24 mouse cellular contexts compared by ENCODE assay signal in the genomic region with DNA sequence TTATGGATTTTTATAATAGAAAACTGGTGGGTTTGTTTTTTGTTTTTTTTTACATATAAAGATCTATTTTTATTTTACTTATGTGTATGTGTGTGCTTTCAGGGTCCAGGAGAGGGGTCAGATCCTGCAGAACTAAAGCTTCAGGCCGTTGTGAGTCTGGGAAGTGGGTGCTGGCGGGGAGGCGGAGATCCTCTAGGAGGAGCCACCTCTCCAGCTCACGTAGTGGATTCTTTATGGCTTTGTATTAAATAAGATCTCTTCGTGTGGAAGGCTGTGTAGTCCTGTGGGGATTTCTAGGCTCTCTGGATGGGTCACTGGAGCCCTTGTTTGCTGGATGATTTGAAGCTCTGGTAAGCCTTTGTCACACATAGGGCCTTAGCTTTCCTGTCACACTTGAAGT. TPM values are rescaled to one million over a fixed set of nuclear protein-coding genes. Genes with fewer than 3 reads are reported as not detected.
"Had no signal": no experiment of that assay in that cellular context is flagged by ENCODE, and none has a peak within 500 bp of the region (broad histone marks: within the 10 kb centered on the region; RNA-seq: fewer than 3 reads in every experiment).

No protein-coding gene starts in this region.

- H3K27ac ChIP-seq: heart, adult 2 months; heart, embryonic 13.5 days; heart, embryonic 15.5 days; hindbrain, embryonic 13.5 days; hindbrain, embryonic 15.5 days; intestine, embryonic 15.5 days; layer of hippocampus, adult 2 months; left cerebral cortex, adult 2 months; limb, embryonic 10.5 days; limb, embryonic 12.5 days; liver, embryonic 12.5 days had no signal

- H3K4me2 ChIP-seq: heart, embryonic 11.5 days; heart, embryonic 13.5 days; heart, embryonic 15.5 days; hindbrain, embryonic 13.5 days; hindbrain, embryonic 15.5 days; intestine, embryonic 15.5 days; limb, embryonic 12.5 days; liver, embryonic 12.5 days had no signal

- H3K9ac ChIP-seq: heart, embryonic 13.5 days; heart, embryonic 15.5 days; hindbrain, embryonic 13.5 days; hindbrain, embryonic 15.5 days; intestine, embryonic 15.5 days; limb, embryonic 12.5 days; liver, embryonic 12.5 days had no signal

- DNase-seq: gastrocnemius, postnatal 14 days; gastrocnemius, postnatal 36 days; heart, adult 11 months; heart, adult 2 months; heart, postnatal 14 days; heart, postnatal 36 days; kidney, adult 18-20 months; kidney, adult 8-10 months; kidney, postnatal 14 days; kidney, postnatal 4 days; liver had no signal

- ATAC-seq: inflammation-experienced regulatory T-cells, adult 6 months; intestine, embryonic 15.5 days; intestine, postnatal 0 days; liver, embryonic 12.5 days had no signal

- H3K27me3 ChIP-seq: hindbrain, embryonic 13.5 days; hindbrain, embryonic 15.5 days; intestine, embryonic 15.5 days; limb, embryonic 12.5 days had no signal

- H3K9me3 ChIP-seq: heart, embryonic 13.5 days; heart, embryonic 15.5 days; hindbrain, embryonic 13.5 days; hindbrain, embryonic 15.5 days; intestine, embryonic 15.5 days; limb, embryonic 10.5 days; limb, embryonic 12.5 days; liver, embryonic 12.5 days had no signal

- H3K4me3 ChIP-seq: heart, adult 2 months; heart, embryonic 13.5 days; heart, embryonic 15.5 days; hindbrain, embryonic 13.5 days; hindbrain, embryonic 15.5 days; intestine, embryonic 15.5 days; layer of hippocampus, adult 2 months; left cerebral cortex, adult 2 months; limb, embryonic 10.5 days; limb, embryonic 12.5 days; liver, embryonic 12.5 days had no signal

RNA-seq across cellular contexts. Expression of gene Crabp2, which starts 7.9 kb away (rescaled TPM):
- polyA plus RNA-seq: heart, adult 2 months; inflammation-experienced regulatory T-cells, adult 6 months had no signal

RNA-seq across cellular contexts. Expression of gene Nes, which starts 30.3 kb away (rescaled TPM):
- polyA plus RNA-seq: inflammation-experienced regulatory T-cells, adult 6 months had no signal
